Mouse (Mus musculus) adrenal gland, postnatal 36 days (tissue): Measurements from ENCODE around the gene Nxph4. TPM values are rescaled to one million over a fixed set of nuclear protein-coding genes. Genes with fewer than 3 reads are reported as not detected.

Experiments used
- DNase-seq, 2 experiments: peaks; one replicate each; pipeline ENCODE4 v3.0.0; 2021; ENCODE audit warnings: mixed read lengths in 1 of 2
- total RNA-seq, 2 experiments: library from RNA; stranded (reverse); gene quantifications; 2 replicates each; pipeline ENCODE4 v1.2.3; 2021

The Nxph4 gene
- total RNA-seq, 2 experiments from 2014 or later, result 5.0 to 6.3 TPM

DNA sequence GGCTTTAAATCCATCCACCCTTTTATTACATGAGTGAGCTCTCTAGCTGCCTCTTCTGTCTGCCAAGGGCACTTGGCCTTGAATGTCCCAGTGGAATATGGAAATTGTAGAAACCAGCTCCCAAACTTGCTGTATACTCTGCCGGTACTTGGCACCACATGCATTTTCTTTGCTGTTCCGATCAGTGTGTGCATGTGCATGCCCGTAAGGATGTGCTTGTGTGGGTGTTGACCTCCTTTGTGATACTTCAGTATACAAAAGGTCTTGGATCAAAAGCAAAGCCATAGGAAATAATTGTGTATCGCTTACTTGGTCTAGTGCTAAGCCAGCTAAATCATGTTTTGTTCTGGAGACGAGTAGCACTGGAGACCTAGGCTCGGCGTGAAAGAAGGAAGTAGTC, 45.5 kb downstream of the Nxph4 start:
- DNase-seq, result no peak

DNA sequence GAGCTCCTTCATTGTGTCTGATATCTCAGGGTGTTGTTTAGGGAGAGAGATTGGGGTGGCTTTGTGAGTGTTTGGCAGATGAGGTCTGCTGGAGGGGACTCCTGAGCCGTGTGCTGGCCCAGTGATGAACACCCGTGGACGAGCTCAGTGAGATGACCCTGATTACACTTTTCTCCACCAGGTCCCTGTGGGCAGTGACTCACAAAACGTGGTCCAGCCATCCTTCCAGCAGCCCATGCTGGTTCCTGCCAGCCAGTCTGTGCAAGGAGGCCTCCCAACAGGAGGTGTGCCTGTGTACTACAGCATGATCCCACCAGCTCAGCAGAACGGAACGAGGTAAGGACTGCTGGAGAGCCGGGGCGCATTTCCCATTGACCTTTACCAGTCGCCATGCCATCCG, 49.1 kb downstream of the Nxph4 start:
- no peak for DNase-seq

DNA sequence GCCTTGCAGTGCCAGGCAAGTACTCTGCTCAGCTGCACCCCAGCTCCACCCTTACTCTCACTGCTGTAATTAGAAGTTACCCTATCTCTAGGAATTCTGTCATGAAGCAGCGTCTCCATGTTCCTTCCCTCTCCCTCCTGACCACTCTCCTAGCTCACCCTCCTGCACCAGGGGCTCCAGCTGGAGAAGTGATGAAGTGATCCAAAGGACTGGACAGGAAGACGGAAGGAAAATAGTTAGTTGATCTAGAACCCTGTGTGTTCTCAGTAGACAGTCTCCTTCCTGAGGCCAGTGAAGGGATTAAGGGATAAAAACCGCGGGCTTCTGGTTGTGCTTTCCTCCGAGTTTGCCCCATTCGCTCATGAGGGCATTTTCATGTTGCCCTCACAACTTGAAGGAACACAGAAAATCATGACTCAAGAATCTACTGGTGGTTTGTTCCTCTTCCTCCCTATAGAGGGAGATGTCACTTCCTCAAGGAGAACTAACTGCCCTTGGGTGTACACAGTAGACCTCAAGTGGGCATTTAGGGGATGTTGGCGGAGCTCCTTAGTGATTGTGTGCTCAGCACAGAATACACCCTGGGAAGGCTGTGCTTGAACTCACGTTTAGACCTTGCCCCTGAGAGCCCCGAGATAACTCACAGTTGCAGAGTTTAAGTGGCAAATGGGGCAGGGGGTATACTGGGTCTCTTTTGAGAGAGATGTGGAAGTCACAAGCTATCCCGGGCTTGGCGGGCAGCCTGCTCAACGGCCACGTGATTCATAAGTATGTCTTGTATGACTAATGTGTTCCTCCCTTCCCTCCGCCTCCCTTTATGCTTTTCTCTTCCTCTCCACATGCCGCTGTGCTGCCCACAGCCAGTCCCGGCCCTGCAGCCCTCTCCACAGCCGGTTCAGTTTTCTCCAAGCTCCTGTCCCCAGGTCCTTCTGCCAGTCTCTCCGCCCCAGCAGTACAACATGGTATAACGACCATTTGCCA, 53.2 kb downstream of the Nxph4 start:
- peak; percentile 83 to 86 for DNase-seq

DNA sequence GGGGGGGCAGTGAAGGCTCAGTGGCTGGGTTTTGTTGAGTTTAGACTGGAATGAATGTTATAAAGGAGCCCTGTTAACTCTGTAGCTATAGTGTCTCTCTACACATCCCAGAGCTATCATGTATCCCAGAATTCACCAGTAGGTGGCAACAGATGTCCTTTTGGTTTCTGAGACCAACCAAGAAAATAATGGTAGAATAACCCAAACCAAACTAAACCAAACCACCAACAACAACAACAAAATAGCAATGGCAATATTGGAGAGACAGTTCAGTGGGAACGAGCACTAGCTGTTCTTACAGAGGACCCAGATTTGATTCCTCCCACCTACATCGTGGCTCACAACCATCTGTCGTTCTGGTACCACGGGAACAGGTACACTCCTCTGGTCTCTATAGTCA, 55.2 kb downstream of the Nxph4 start:
- peak in 1 of 2 experiments; percentile 45 for DNase-seq

DNA sequence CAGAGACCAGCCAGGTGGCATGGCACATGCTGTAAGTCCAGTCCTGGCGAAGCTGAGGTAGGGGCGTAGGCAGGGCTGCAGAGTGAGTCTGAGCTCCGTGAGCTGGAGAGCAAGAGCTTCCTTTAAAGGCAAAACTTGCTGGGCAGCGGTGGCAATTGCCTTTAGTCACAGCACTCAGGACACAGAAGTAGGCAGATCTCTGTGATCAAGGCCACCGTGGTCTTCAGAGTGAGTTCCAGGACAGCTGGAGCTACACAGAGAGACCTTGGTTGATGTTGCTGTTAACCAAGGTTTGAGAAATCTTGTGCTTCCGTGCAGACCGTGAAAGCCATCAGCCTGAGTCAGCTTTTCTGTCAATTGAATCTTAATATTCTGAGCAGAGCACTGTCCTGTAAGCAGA, 57.1 kb downstream of the Nxph4 start:
- peak; percentile 57 to 58 for DNase-seq

DNA sequence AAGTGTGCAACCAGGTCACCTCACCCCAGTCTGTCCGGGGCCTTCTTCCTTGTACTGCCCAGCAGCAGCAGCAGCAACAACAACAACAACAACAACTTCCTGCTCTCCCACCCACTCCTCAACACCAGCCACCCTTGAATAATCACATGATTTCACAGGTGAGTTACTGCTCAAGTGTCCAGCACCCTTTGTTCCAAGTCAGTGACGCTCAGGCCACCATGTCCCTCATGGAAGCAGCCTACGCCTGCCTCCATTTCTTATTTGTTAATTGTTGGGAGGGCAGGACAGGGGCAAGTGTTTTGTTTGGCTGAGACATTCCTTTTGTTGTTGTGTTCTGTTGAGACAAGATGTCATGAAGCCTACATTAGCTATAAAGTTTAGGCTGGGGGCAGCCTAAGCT, 57.8 kb downstream of the Nxph4 start:
- DNase-seq, result no peak

Other genes with a start within 250 kb of the Nxph4 start
- gene Mbd6, start 245.5 kb downstream of the Nxph4 start, total RNA-seq, result 10 to 100 TPM; 42.0 to 45.2 TPM
- gene Mars, start 222.8 kb downstream of the Nxph4 start, total RNA-seq, result 100 to 1,000 TPM; 102 to 123 TPM
- gene Arhgap9, start 212.6 kb downstream of the Nxph4 start, total RNA-seq, result 1 to 10 TPM; 1.7 to 2.2 TPM
- gene Gli1, start 192.6 kb downstream of the Nxph4 start, total RNA-seq, result 1 to 10 TPM; 2.7 to 4.2 TPM
- gene Inhbe, start 180.1 kb downstream of the Nxph4 start, total RNA-seq, result not detected
- gene Inhbc, start 164.1 kb downstream of the Nxph4 start, total RNA-seq, result not detected
- 100 to 1,000 TPM; 115 to 126 TPM for gene R3hdm2, start 154.2 kb downstream of the Nxph4 start, total RNA-seq
- gene Stac3, start 32.9 kb downstream of the Nxph4 start, total RNA-seq, result 1 to 10 TPM; 2.2 to 3.4 TPM
- 10 to 100 TPM; 29.7 to 45.6 TPM for gene Ndufa4l2, start 19.6 kb downstream of the Nxph4 start, total RNA-seq
- gene Shmt2, start 12.1 kb downstream of the Nxph4 start, total RNA-seq, result 10 to 100 TPM; 46.8 to 47.1 TPM
- gene Lrp1, start 86.6 kb upstream of the Nxph4 start, total RNA-seq, result 100 to 1,000 TPM; 192 to 251 TPM
- gene Stat6, start 108.4 kb upstream of the Nxph4 start, total RNA-seq, result 10 to 100 TPM; 93.2 to 99.8 TPM
- 1 to 10 TPM; 6.5 to 7.3 TPM for gene Nemp1, start 132.3 kb upstream of the Nxph4 start, total RNA-seq
- 10 to 100 TPM; 19.7 to 32.0 TPM for gene Nab2, start 134.0 kb upstream of the Nxph4 start, total RNA-seq
- 10 to 100 TPM in 1 of 2 experiments, under 1 TPM in 1; 0.95 to 13.8 TPM for gene Myo1a, start 170.6 kb upstream of the Nxph4 start, total RNA-seq
- gene Tac2, start 189.9 kb upstream of the Nxph4 start, total RNA-seq, result under 1 TPM in 1 of 2 experiments, not detected in 1; 0.43 TPM
- gene Zbtb39, start 205.0 kb upstream of the Nxph4 start, total RNA-seq, result 10 to 100 TPM; 10.2 to 12.7 TPM
- 10 to 100 TPM in 1 of 2 experiments, 1 to 10 TPM in 1; 7.3 to 10.9 TPM for gene Gpr182, start 217.2 kb upstream of the Nxph4 start, total RNA-seq
- 1 to 10 TPM in 1 of 2 experiments, under 1 TPM in 1; 0.63 to 1.2 TPM for gene Rdh1, start 225.2 kb upstream of the Nxph4 start, total RNA-seq
- gene Rdh16f1, start 225.2 kb upstream of the Nxph4 start, total RNA-seq, result 1 to 10 TPM; 1.2 to 2.3 TPM
- gene Rdh9, start 241.8 kb upstream of the Nxph4 start, total RNA-seq, result under 1 TPM in 1 of 2 experiments, not detected in 1; 0.36 TPM